Comparison of ENCODE assay signal across 8 mouse cellular contexts in the genomic region with DNA sequence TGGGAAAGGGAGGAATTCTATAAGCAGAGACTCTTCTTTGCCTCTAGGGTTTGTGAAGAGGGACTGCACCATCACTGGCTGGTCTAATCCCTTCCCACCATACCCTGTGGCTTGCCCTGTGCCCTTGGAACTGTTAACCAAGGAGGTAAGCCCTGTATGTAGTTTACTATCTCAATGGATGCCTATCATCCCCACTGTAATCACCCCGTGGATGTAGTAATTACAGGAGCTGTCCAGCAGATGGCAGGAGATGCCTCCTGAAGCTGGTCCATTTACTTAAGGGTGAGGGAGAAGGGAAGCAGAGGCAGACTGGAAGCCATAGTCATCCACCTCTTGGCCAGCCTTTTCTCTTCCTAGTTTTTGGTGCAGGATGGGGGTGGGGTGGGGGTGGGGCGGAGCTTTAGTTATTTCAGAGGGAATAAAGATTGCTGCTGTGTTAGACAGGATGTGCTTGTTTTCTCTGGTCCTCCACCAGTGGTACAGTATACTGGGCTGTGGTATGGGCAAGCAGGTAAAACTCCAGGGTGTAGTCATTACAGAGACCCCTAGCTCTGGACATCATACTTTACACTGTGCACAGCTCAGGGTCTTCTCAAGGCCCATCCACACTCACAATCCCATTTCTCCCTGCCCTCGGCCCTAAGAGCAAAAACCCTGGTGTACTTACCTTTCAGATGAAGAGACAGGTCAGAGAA. TPM values are rescaled to one million over a fixed set of nuclear protein-coding genes. Genes with fewer than 3 reads are reported as not detected.
A peak's percentile ranks its signal among the peaks of the same experiment; 100 is the strongest.
DNase-seq lines count a peak whose midpoint lies in the region; ATAC-seq and TF ChIP-seq lines count a peak whose summit lies in the region.

No protein-coding gene starts in this region.

- peak; percentile 38 to 68 for TF ChIP-seq CTCF in CH12.LX (conservative IDR thresholded peaks at IDR 0.05 in 1 of 2, IDR thresholded peaks at IDR 0.05 in 1 of 2; ENCODE audit: low read depth in 2 of 2, low read length in 2 of 2)

- H3K27me3 ChIP-seq in forebrain, embryonic 11.5 days (ENCODE audit: control insufficient read depth, insufficient read depth, low read length): no peaks in the 10 kb centered on the region
- 0 out of 2 replicates have a peak, but pooled peaks cover 14% of the 10 kb centered on the region for H3K27me3 ChIP-seq in forebrain, embryonic 10.5 days (ENCODE audit: poor library complexity, severe bottlenecking)
- H3K27me3 ChIP-seq in CH12.LX (replicated peaks): peaks cover 71% of the 10 kb centered on the region
- H3K27me3 ChIP-seq in midbrain, embryonic 15.5 days (replicated peaks): no peaks in the 10 kb centered on the region

- H3K4me2 ChIP-seq in forebrain, embryonic 11.5 days (ENCODE audit: low read depth, low read length, severe bottlenecking): no peak overlapping the region
- H3K4me2 ChIP-seq in CH12.LX (ENCODE audit: insufficient read depth, low read depth, poor library complexity, severe bottlenecking): no peak overlapping the region
- no peak overlapping the region for H3K4me2 ChIP-seq in midbrain, embryonic 15.5 days

- no peak overlapping the region for H3K27ac ChIP-seq in forebrain, embryonic 11.5 days (ENCODE audit: low read depth, low read length)
- H3K27ac ChIP-seq in forebrain, embryonic 10.5 days: no peak overlapping the region
- no peak overlapping the region for H3K27ac ChIP-seq in CH12.LX (ENCODE audit: insufficient read depth, low read depth)
- H3K27ac ChIP-seq in midbrain, embryonic 15.5 days: no peak overlapping the region

- no peaks in the 10 kb centered on the region for H3K4me1 ChIP-seq in forebrain, embryonic 11.5 days (replicated peaks; ENCODE audit: control insufficient read depth, insufficient read depth, low read length)
- H3K4me1 ChIP-seq in forebrain, embryonic 10.5 days: peaks cover 10% of the 10 kb centered on the region
- H3K4me1 ChIP-seq in CH12.LX (ENCODE audit: control insufficient read depth in 1 of 2, insufficient read depth in 2 of 2): no peaks in the 10 kb centered on the region; a peak in 1 of 4 replicates
- H3K4me1 ChIP-seq in midbrain, embryonic 15.5 days: no peaks in the 10 kb centered on the region

- intact Hi-C loops in left cerebral cortex, postnatal 36 days (cut with DNase I): loop anchor here (5.0 kb wide), 1 partner anchor 128 kb away; no protein-coding TSS in a partner anchor

- TF ChIP-seq EP300 in CH12.LX (IDR thresholded peaks at IDR 0.05; ENCODE audit: low read length): no peak

- peak; percentile 39; the same call in 1 of the 2 replicates for ATAC-seq in forebrain, embryonic 11.5 days (replicated peaks; ENCODE audit: low FRiP score)
- peak; percentile 57; the same call in 1 of the 2 replicates for ATAC-seq in granulocyte monocyte progenitor cell, adult 5-6 weeks (replicated peaks; ENCODE audit: poor library complexity, severe bottlenecking)
- peak; percentile 70 for ATAC-seq in midbrain, embryonic 15.5 days (replicated peaks)
- ATAC-seq in monocyte, adult 5-6 weeks (replicated peaks; ENCODE audit: insufficient number of reproducible peaks, low FRiP score, low TSS enrichment, poor library complexity, severe bottlenecking): no peak

- DNase-seq in forebrain, embryonic 11.5 days (ENCODE audit: low spot score): peak; percentile 66
- DNase-seq in forebrain, embryonic 10.5 days (ENCODE audit: extremely low spot score, low spot score): no peak
- peak; percentile 41 for DNase-seq in CH12.LX (ENCODE audit: extremely low read depth)
- peak; percentile 61 for DNase-seq in c-Kit-positive CD71-positive TER-119-negative erythroid progenitor cells, embryonic 14.5 days (ENCODE audit: low read depth)
- peak; percentile 43 to 56 for DNase-seq in left cerebral cortex, postnatal 36 days (ENCODE audit: low spot score in 2 of 2)

- H3K79me2 ChIP-seq in CH12.LX (replicated peaks; ENCODE audit: control insufficient read depth, extremely low read depth, insufficient read depth, poor library complexity, severe bottlenecking): no peaks in the 10 kb centered on the region

- no peak overlapping the region for H3K4me3 ChIP-seq in forebrain, embryonic 11.5 days (ENCODE audit: low read depth, low read length)
- no peak overlapping the region for H3K4me3 ChIP-seq in forebrain, embryonic 10.5 days
- H3K4me3 ChIP-seq in CH12.LX (replicated peaks in 1 of 3; ENCODE audit: low read depth in 2 of 3, low read length in 2 of 3, poor library complexity in 1 of 3): no peak overlapping the region
- no peak overlapping the region for H3K4me3 ChIP-seq in midbrain, embryonic 15.5 days

- WGBS in forebrain, embryonic 11.5 days: 39% methylated on average over 3 of the region's 3 CpGs
- WGBS in forebrain, embryonic 10.5 days: 45% methylated on average over 3 of the region's 3 CpGs
- 37% methylated on average over 3 of the region's 3 CpGs for WGBS in midbrain, embryonic 15.5 days

- in situ Hi-C loops in CH12.LX (cut with MboI; ENCODE audit: low pct_ligation_motif_present, low pct_unique_long_range_greater_than_20kb, low sequenced_read_pairs): loop anchor here (5.0 kb wide), 1 partner anchor 142 kb away; no protein-coding TSS in a partner anchor

- H3K9me3 ChIP-seq in forebrain, embryonic 11.5 days (ENCODE audit: control insufficient read depth, low read length): no peaks in the 10 kb centered on the region
- H3K9me3 ChIP-seq in forebrain, embryonic 10.5 days: no peaks in the 10 kb centered on the region
- H3K9me3 ChIP-seq in CH12.LX (replicated peaks; ENCODE audit: low read length): no peaks in the 10 kb centered on the region
- no peaks in the 10 kb centered on the region for H3K9me3 ChIP-seq in midbrain, embryonic 15.5 days

- no peak overlapping the region for H3K9ac ChIP-seq in forebrain, embryonic 11.5 days (ENCODE audit: low read length)
- no peak overlapping the region for H3K9ac ChIP-seq in CH12.LX (ENCODE audit: insufficient read depth, low read depth)
- H3K9ac ChIP-seq in midbrain, embryonic 15.5 days: no peak overlapping the region

- TF ChIP-seq RAD21 in CH12.LX (IDR thresholded peaks at IDR 0.05; ENCODE audit: low read depth, low read length): peak; percentile 37

- H3K36me3 ChIP-seq in forebrain, embryonic 11.5 days (ENCODE audit: control insufficient read depth, insufficient read depth, low read length): no peaks in the 10 kb centered on the region
- H3K36me3 ChIP-seq in forebrain, embryonic 10.5 days (replicated peaks): no peaks in the 10 kb centered on the region
- no peaks in the 10 kb centered on the region for H3K36me3 ChIP-seq in CH12.LX (replicated peaks in 1 of 2; ENCODE audit: control insufficient read depth in 1 of 2, insufficient read depth in 1 of 2, low read length in 1 of 2)
- H3K36me3 ChIP-seq in midbrain, embryonic 15.5 days (replicated peaks): no peaks in the 10 kb centered on the region

- TF ChIP-seq POLR2A in CH12.LX (IDR thresholded peaks at IDR 0.05; ENCODE audit: low read depth, low read length): no peak

- dilution Hi-C loops in CH12.LX (cut with MboI; ENCODE audit: extremely low pct_ligation_motif_present, extremely low pct_unique_long_range_greater_than_20kb, low sequenced_read_pairs): no loop called here

TF ChIP-seq in CH12.LX, 34 proteins besides CTCF, POLR2A, EP300 and RAD21:
- TF ChIP-seq USF2 (conservative IDR thresholded peaks at IDR 0.05; ENCODE audit: low read depth, low read length) (no peak), SMC3 (IDR thresholded peaks at IDR 0.05; ENCODE audit: low read depth, low read length) (peak; percentile 56)
TF ChIP-seq in CH12.LX: peak in this region for 1.

RNA-seq across cellular contexts. Expression of a gene that starts 3.7 kb away (rescaled TPM):
- polyA plus RNA-seq in forebrain, embryonic 11.5 days (2014; fragmentation: Nextera tagmentation; extraction: Ambion mirVana): not detected in 2 replicates
- polyA plus RNA-seq in forebrain, embryonic 10.5 days (2016; fragmentation: Nextera tagmentation; extraction: Ambion mirVana): not detected in 2 replicates
- total RNA-seq in CH12.LX (2012; rRNA removed): not detected in 2 replicates
- total RNA-seq in CH12.LX (2014; rRNA removed): not detected in 2 replicates
- polyA plus RNA-seq in CH12.LX (2012; ENCODE audit: insufficient read length, low read depth): not detected in 2 replicates
- not detected in 2 replicates for total RNA-seq in granulocyte monocyte progenitor cell, adult 5-6 weeks (2014; fragmentation: Nextera tagmentation)
- not detected in 2 replicates for total RNA-seq in granulocyte monocyte progenitor cell, adult 5-6 weeks (2017)
- total RNA-seq in left cerebral cortex, postnatal 36 days (2021): not detected
- polyA plus RNA-seq in midbrain, embryonic 15.5 days (2015; fragmentation: Nextera tagmentation; extraction: Ambion mirVana): not detected in 2 replicates
- total RNA-seq in monocyte, adult 5-6 weeks (2017): not detected in 3 replicates

RNA-seq across cellular contexts. Expression of a gene that starts 43.6 kb away (rescaled TPM):
- 0.61 and 0.92 TPM in 2 replicates for polyA plus RNA-seq in forebrain, embryonic 11.5 days (2014; fragmentation: Nextera tagmentation; extraction: Ambion mirVana)
- 0.65 and 0.93 TPM in 2 replicates for polyA plus RNA-seq in forebrain, embryonic 10.5 days (2016; fragmentation: Nextera tagmentation; extraction: Ambion mirVana)
- total RNA-seq in CH12.LX (2012; rRNA removed) (not detected in 2 replicates), CH12.LX (2014; rRNA removed) (not detected in 2 replicates)
- polyA plus RNA-seq in CH12.LX (2012; ENCODE audit: insufficient read length, low read depth): not detected in 2 replicates
- 0.45 and 1.1 TPM in 2 replicates for total RNA-seq in granulocyte monocyte progenitor cell, adult 5-6 weeks (2014; fragmentation: Nextera tagmentation)
- 1.8 and 3.4 TPM in 2 replicates for total RNA-seq in granulocyte monocyte progenitor cell, adult 5-6 weeks (2017)
- under 1 TPM; 0.39 to 0.63 TPM for total RNA-seq in left cerebral cortex, postnatal 36 days (2021)
- polyA plus RNA-seq in midbrain, embryonic 15.5 days (2015; fragmentation: Nextera tagmentation; extraction: Ambion mirVana): 4.5 and 4.9 TPM in 2 replicates
- 2.6 TPM in 1 of 3 replicates, not detected in the others for total RNA-seq in monocyte, adult 5-6 weeks (2017)
